Mouse (Mus musculus): ENCODE measurements around the gene St3gal4.

- TF ChIP-seq POLR2A (IDR thresholded peaks at IDR 0.05; ENCODE audit: insufficient read depth, low read depth, low read length) (no peak), CTCF (IDR thresholded peaks at IDR 0.05) (no peak), EP300 (IDR thresholded peaks at IDR 0.05; ENCODE audit: insufficient read depth, low read depth, low read length) (no peak)
These were observed 75.4 kb downstream of the St3gal4 start for GRCm38 (mm10) chr9:35043619-35044018.

All from heart, adult 2 months (tissue).